Mouse (Mus musculus): ENCODE measurements around the gene Prkaa2. TPM values are rescaled to one million over a fixed set of nuclear protein-coding genes. Genes with fewer than 3 reads are reported as not detected.
"Not testable (repeated sequence)": the region's sequence is repeated elsewhere in the genome, so short reads cannot be mapped to it uniquely, and the experiment has no call there.

The Prkaa2 gene
- polyA plus RNA-seq, 1 experiment from 2014 or later: 5.5 TPM

GRCm38 (mm10) chr4:105070982-105071381 is 38.7 kb downstream of the Prkaa2 start:
- no peak for ATAC-seq (ENCODE audit: low FRiP score)
- WGBS: 27% methylated on average over 3 of the region's 3 CpGs
- Histone ChIP-seq H3K9me3 (no peaks in the 10 kb centered on the region), H3K9ac (no peak overlapping the region), H3K27me3 (no peaks in the 10 kb centered on the region), H3K36me3 (replicated peaks) (no peaks in the 10 kb centered on the region), H3K4me2 (no peak overlapping the region), H3K4me1 (no peaks in the 10 kb centered on the region), H3K27ac (no peak overlapping the region), H3K4me3 (replicated peaks) (no peak overlapping the region)

- no peak for ATAC-seq (ENCODE audit: low FRiP score)
- no peak overlapping the region for H3K9ac ChIP-seq
- no peak overlapping the region for H3K4me2 ChIP-seq
- no peak overlapping the region for H3K27ac ChIP-seq
- no peaks in the 10 kb centered on the region for H3K9me3 ChIP-seq
- H3K36me3 ChIP-seq (replicated peaks): no peaks in the 10 kb centered on the region
- no peak overlapping the region for H3K4me3 ChIP-seq (replicated peaks)
- WGBS: 88% methylated on average over 5 of the region's 5 CpGs
- no peaks in the 10 kb centered on the region for H3K27me3 ChIP-seq
- no peaks in the 10 kb centered on the region for H3K4me1 ChIP-seq
Observed at GRCm38 (mm10) chr4:105051291-105051690, 58.4 kb downstream of the Prkaa2 start.

DNA sequence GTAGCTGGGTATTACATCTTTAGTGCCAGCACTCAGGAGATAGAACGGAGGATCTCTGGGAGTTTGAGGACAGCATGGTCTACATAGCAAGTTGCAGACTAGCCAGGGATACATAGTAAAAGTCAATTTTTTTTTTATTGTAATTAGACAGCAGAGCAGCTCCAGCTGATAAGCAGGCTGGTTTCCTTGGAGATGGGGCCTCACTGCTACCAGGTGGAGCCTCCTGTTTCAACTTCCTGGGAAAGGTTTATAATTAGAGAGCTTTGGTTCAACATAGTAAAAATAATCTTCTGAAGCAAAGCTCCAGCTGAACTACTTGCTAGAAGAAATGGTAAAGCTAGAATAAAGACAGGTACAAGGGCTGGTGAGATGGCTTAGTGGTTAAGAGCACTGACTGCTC is 59.6 kb downstream of the Prkaa2 start:
- Histone ChIP-seq H3K4me3 (replicated peaks) (no peak overlapping the region), H3K36me3 (replicated peaks) (no peaks in the 10 kb centered on the region), H3K9ac (no peak overlapping the region), H3K4me1 (no peaks in the 10 kb centered on the region), H3K27me3 (no peaks in the 10 kb centered on the region), H3K4me2 (no peak overlapping the region), H3K9me3 (no peaks in the 10 kb centered on the region), H3K27ac (no peak overlapping the region)
- WGBS: 97% methylated on average over 1 of the region's 1 CpGs
- no peak for ATAC-seq (ENCODE audit: low FRiP score)

- Histone ChIP-seq H3K9ac (no peak overlapping the region), H3K4me1 (no peaks in the 10 kb centered on the region), H3K9me3 (no peaks in the 10 kb centered on the region), H3K4me3 (replicated peaks) (no peak overlapping the region), H3K27ac (no peak overlapping the region), H3K36me3 (replicated peaks) (no peaks in the 10 kb centered on the region), H3K27me3 (no peaks in the 10 kb centered on the region), H3K4me2 (no peak overlapping the region)
- ATAC-seq (ENCODE audit: low FRiP score): no peak
Observed at GRCm38 (mm10) chr4:105034259-105034658, 75.4 kb downstream of the Prkaa2 start.

DNA sequence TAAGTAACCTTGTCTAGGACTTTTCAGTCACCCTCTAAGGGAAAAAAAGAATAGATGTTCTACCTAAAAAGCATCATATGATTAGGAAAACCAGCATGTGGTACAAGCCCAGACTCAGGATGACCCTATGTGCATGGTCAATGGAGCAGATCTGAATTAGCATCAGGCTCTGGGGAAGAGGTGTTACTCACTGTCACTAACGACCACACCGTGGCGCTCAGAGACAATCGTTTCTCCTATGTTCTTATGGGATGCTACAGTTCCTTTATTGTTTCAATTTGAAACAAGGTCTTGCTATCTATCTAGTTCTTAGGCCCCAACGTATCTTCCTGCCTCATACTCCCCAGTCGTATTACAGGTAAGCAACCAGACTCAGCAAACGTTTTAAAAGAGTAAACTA is 76.5 kb downstream of the Prkaa2 start:
- Histone ChIP-seq H3K4me2 (no peak overlapping the region), H3K36me3 (replicated peaks) (no peaks in the 10 kb centered on the region), H3K9me3 (no peaks in the 10 kb centered on the region), H3K4me1 (no peaks in the 10 kb centered on the region), H3K27me3 (no peaks in the 10 kb centered on the region), H3K27ac (no peak overlapping the region), H3K4me3 (replicated peaks) (no peak overlapping the region), H3K9ac (no peak overlapping the region)
- no peak for ATAC-seq (ENCODE audit: low FRiP score)
- 53% methylated on average over 7 of the region's 7 CpGs for WGBS

DNA sequence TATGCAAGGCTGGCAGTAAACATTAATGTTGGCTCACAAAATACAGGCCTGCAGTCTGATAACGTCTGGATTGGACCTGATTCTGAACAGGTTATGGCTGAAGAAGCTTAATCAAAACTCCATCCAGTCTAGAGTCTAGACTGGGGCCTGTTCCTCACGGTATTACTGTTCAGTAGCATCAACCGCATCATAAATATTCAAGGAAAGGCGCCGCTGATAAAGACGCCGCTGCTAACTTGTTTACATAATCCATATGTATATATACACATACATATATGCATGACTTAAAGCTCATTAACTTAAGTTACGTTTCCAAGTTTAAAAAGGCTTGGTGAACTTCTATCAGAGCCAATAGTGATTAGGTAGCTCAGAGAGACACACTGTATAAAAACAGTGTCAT is 78.6 kb downstream of the Prkaa2 start:
- H3K27me3 ChIP-seq: no peaks in the 10 kb centered on the region
- no peaks in the 10 kb centered on the region for H3K4me1 ChIP-seq
- 82% methylated on average over 8 of the region's 8 CpGs for WGBS
- no peak overlapping the region for H3K4me3 ChIP-seq (replicated peaks)
- no peak for ATAC-seq (ENCODE audit: low FRiP score)
- no peak overlapping the region for H3K27ac ChIP-seq
- no peaks in the 10 kb centered on the region for H3K9me3 ChIP-seq
- H3K9ac ChIP-seq: no peak overlapping the region
- H3K36me3 ChIP-seq (replicated peaks): no peaks in the 10 kb centered on the region
- H3K4me2 ChIP-seq: no peak overlapping the region

GRCm38 (mm10) chr4:105027278-105027677 is 82.4 kb downstream of the Prkaa2 start:
- H3K36me3 ChIP-seq (replicated peaks): no peaks in the 10 kb centered on the region
- H3K27me3 ChIP-seq: no peaks in the 10 kb centered on the region
- no peak for ATAC-seq (ENCODE audit: low FRiP score)
- no peak overlapping the region for H3K4me3 ChIP-seq (replicated peaks)
- H3K27ac ChIP-seq: no peak overlapping the region
- H3K9ac ChIP-seq: no peak overlapping the region
- H3K9me3 ChIP-seq: no peaks in the 10 kb centered on the region
- no peaks in the 10 kb centered on the region for H3K4me1 ChIP-seq
- no peak overlapping the region for H3K4me2 ChIP-seq
- WGBS: 73% methylated on average over 6 of the region's 6 CpGs

DNA sequence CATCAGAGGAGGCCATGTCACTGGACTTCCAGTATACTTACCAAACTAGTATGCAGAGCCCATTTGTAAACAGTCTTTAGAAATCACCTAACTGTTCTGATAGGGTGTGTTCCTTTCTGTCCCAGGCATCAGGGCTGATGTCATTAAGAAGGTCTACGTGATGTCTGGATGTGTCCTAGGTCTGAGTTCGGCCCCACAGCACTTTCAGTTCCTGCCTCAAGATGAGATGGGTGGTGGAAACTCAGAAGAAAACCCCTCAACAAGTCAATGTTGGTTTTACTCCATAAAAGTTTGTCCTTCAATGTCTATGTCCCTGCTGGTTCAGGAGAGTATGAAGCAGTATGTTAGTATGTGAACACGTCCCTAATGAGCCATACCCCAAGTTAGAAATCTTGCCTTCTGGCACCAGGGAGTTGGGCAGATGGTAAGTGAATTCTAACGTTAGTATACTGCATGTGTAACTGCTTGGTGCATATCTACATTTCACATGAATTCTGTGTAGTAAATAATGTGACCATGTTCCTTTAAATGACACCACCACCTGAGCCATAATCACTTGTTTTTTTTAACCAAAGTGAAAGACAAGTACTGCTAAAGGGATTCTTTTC is 93.6 kb downstream of the Prkaa2 start:
- Histone ChIP-seq H3K27ac (no peak overlapping the region), H3K4me1 (no peaks in the 10 kb centered on the region), H3K9me3 (no peaks in the 10 kb centered on the region), H3K4me2 (no peak overlapping the region), H3K9ac (no peak overlapping the region), H3K36me3 (replicated peaks) (no peaks in the 10 kb centered on the region), H3K27me3 (no peaks in the 10 kb centered on the region), H3K4me3 (replicated peaks) (no peak overlapping the region)
- WGBS: 85% methylated on average over 4 of the region's 4 CpGs
- ATAC-seq (ENCODE audit: low FRiP score): no peak

GRCm38 (mm10) chr4:105015496-105015895 is 94.2 kb downstream of the Prkaa2 start:
- Histone ChIP-seq H3K27me3 (no peaks in the 10 kb centered on the region), H3K9me3 (no peaks in the 10 kb centered on the region), H3K4me2 (no peak overlapping the region), H3K27ac (no peak overlapping the region), H3K4me1 (no peaks in the 10 kb centered on the region), H3K36me3 (replicated peaks) (no peaks in the 10 kb centered on the region), H3K4me3 (replicated peaks) (no peak overlapping the region), H3K9ac (no peak overlapping the region)
- 89% methylated on average over 6 of the region's 6 CpGs for WGBS
- ATAC-seq (ENCODE audit: low FRiP score): no peak

- Histone ChIP-seq H3K4me3 (replicated peaks) (no peak overlapping the region), H3K9me3 (no peaks in the 10 kb centered on the region), H3K9ac (no peak overlapping the region), H3K27me3 (no peaks in the 10 kb centered on the region), H3K4me2 (no peak overlapping the region), H3K27ac (no peak overlapping the region), H3K4me1 (no peaks in the 10 kb centered on the region), H3K36me3 (replicated peaks) (no peaks in the 10 kb centered on the region)
- ATAC-seq (ENCODE audit: low FRiP score): no peak
- WGBS: 94% methylated on average over 7 of the region's 7 CpGs
Observed at GRCm38 (mm10) chr4:105013718-105014117, 96.0 kb downstream of the Prkaa2 start.

DNA sequence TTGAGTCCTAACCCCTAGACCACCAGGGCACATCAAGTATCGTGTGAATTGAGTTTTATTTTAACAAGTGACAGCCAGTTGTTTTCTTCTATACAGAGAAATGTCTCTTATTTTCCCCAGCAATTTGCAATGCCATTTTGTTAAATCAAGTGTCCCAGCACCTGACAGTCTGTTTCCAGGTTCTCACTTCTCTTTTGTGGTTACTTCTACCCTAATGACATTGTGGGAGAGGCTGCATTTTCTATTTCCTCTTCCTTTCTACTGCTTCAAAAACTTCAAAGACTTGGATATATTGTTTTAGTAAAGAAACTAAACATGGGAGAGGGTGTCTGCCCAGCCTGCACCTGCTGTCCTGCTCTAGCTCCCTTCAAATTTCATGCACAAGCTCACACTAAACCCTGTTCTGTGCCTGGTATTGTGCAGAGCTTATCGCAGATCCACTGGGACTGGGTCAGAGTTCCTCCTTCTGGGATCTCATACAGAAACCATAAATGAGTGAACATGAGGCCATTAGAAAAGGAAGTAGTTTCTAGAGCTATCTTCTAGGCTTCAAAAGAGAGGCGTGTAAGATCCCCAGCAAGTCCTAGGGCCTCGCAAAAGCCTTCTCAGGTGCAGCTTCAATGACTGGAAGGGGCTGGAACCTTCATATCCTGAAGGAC is 102.2 kb downstream of the Prkaa2 start:
- Histone ChIP-seq H3K4me2 (no peak overlapping the region), H3K9me3 (no peaks in the 10 kb centered on the region), H3K27me3 (no peaks in the 10 kb centered on the region), H3K36me3 (replicated peaks) (no peaks in the 10 kb centered on the region), H3K9ac (no peak overlapping the region), H3K27ac (no peak overlapping the region), H3K4me3 (replicated peaks) (no peak overlapping the region), H3K4me1 (no peaks in the 10 kb centered on the region)
- ATAC-seq (ENCODE audit: low FRiP score): no peak
- 88% methylated on average over 4 of the region's 4 CpGs for WGBS

DNA sequence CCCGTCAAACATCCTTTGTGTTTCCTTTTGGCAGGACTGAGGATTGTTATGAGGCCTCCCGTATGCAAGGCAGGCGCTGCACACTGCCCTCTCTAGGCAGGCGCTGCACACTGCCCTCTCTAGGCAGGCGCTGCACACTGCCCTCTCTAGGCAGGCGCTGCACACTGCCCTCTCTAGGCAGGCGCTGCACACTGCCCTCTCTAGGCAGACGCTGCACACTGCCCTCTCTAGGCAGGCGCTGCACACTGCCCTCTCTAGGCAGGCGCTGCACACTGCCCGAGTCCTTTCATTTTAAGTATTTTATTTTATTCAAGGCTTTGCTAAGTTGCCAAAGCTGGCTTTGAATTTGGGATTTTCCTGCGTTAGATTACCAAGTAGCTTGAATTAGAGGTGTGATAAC is 105.0 kb downstream of the Prkaa2 start:
- H3K36me3 ChIP-seq (replicated peaks); H3K4me1 ChIP-seq; H3K27ac ChIP-seq; H3K4me3 ChIP-seq (replicated peaks); H3K27me3 ChIP-seq; ATAC-seq (ENCODE audit: low FRiP score); H3K9ac ChIP-seq; H3K9me3 ChIP-seq; H3K4me2 ChIP-seq: not testable (repeated sequence)
- 87% methylated on average over 12 of the region's 12 CpGs for WGBS

DNA sequence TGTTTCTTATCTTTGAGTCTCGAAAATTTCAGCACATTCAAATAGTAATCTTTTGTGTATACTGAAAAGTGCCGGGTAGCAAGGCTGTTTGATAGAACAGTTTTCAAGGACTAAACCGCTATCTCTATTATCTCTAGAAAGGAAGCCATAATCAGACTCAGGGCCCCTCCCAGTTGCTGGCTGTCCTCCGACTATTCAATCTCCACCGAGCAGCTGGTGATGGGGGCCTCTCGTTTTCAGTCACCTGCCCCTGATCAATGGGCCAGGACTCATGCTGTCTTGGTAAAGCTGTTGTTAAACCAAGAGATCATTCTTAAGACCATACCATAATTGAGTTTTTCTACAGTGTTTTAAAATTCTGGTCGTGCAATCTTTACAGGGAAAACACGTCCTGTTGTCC is 105.6 kb downstream of the Prkaa2 start:
- no peak overlapping the region for H3K4me3 ChIP-seq (replicated peaks)
- no peaks in the 10 kb centered on the region for H3K27me3 ChIP-seq
- no peaks in the 10 kb centered on the region for H3K36me3 ChIP-seq (replicated peaks)
- no peak overlapping the region for H3K27ac ChIP-seq
- ATAC-seq (ENCODE audit: low FRiP score): no peak
- no peak overlapping the region for H3K4me2 ChIP-seq
- 69% methylated on average over 8 of the region's 8 CpGs for WGBS
- H3K4me1 ChIP-seq: no peaks in the 10 kb centered on the region
- no peaks in the 10 kb centered on the region for H3K9me3 ChIP-seq
- no peak overlapping the region for H3K9ac ChIP-seq

All from forebrain, embryonic 12.5 days (tissue).